Mouse (Mus musculus) G1E (cell line): ENCODE results near the gene Raly. TPM values are rescaled to one million over a fixed set of nuclear protein-coding genes. Genes with fewer than 3 reads are reported as not detected.
"Not testable (repeated sequence)": the region's sequence is repeated elsewhere in the genome, so short reads cannot be mapped to it uniquely, and the experiment has no call there.

ENCODE experiments used
- ATAC-seq: 2 replicates; pipeline ENCODE4 v1.8.0; 2016; ENCODE audit warnings: mild to moderate bottlenecking; ENCODE audit not compliant: insufficient number of reproducible peaks, poor library complexity, low FRiP score, severe bottlenecking; ENCODE audit errors: extremely low read depth
- DNase-seq: peaks from one replicate; pipeline ENCODE4 v3.0.0; 2012; ENCODE audit warnings: low spot score
- H3K27me3 ChIP-seq: 2 replicates; pipeline ENCODE4 v1.6.1; 2012; ENCODE audit warnings: mild to moderate bottlenecking, low read length, inconsistent platforms; ENCODE audit not compliant: insufficient read depth
- H3K36me3 ChIP-seq: replicated peaks from 2 replicates; pipeline ENCODE3; 2012; ENCODE audit warnings: mild to moderate bottlenecking, inconsistent platforms
- H3K4me1 ChIP-seq: 2 replicates; pipeline ENCODE4 v1.6.1; 2012; ENCODE audit warnings: low read depth, low read length, inconsistent platforms, mixed read lengths; ENCODE audit not compliant: insufficient read depth
- H3K4me3 ChIP-seq: 2 replicates; pipeline ENCODE4 v1.5.1; 2012; ENCODE audit warnings: low read depth, mild to moderate bottlenecking, inconsistent platforms, low read length, moderate library complexity, mixed read lengths
- H3K9me3 ChIP-seq: replicated peaks from 2 replicates; pipeline ENCODE4 v1.6.1; 2012; ENCODE audit warnings: inconsistent platforms
- CTCF ChIP-seq: IDR thresholded peaks from 2 replicates; pipeline ENCODE4 v1.5.1; 2012; ENCODE audit warnings: low read depth, low read length, inconsistent platforms, mixed read lengths
- GATA1 ChIP-seq: IDR thresholded peaks from 2 replicates; pipeline ENCODE4 v1.6.1; 2012; ENCODE audit warnings: borderline replicate concordance, low read length, inconsistent platforms, mixed read lengths
- GATA2 ChIP-seq: IDR thresholded peaks from 2 replicates; pipeline ENCODE4 v1.6.1; 2012; ENCODE audit warnings: low read depth, low read length, inconsistent platforms, borderline replicate concordance
- POLR2AphosphoS5 ChIP-seq: IDR thresholded peaks from 2 replicates; pipeline ENCODE4 v1.6.1; 2012; ENCODE audit warnings: low read depth, low read length, inconsistent platforms; ENCODE audit not compliant: insufficient replicate concordance
- TAL1 ChIP-seq: conservative IDR thresholded peaks from 2 replicates; pipeline ENCODE4 v1.6.1; 2012; ENCODE audit warnings: low read depth, low read length, inconsistent platforms, mixed read lengths
- polyA plus RNA-seq: library from polyadenylated mRNA; stranded (reverse); fragments of >175 nt; gene quantifications from 2 replicates; pipeline ENCODE4 v1.2.3, GENCODE M21; 2012
- total RNA-seq, 2 experiments: library from RNA; stranded (forward) in 1 of 2; stranded (reverse) in 1 of 2; fragments of 200-1000 nt in 1 of 2; fragments of >200 nt in 1 of 2; fragmentation: Nextera tagmentation in 1 of 2; gene quantifications; 2 replicates each; pipeline ENCODE4 v1.2.3; 2014 to 2017

Raly gene
- total and polyA plus RNA-seq, 3 experiments = 122 to 597 (median 173) TPM

DNA sequence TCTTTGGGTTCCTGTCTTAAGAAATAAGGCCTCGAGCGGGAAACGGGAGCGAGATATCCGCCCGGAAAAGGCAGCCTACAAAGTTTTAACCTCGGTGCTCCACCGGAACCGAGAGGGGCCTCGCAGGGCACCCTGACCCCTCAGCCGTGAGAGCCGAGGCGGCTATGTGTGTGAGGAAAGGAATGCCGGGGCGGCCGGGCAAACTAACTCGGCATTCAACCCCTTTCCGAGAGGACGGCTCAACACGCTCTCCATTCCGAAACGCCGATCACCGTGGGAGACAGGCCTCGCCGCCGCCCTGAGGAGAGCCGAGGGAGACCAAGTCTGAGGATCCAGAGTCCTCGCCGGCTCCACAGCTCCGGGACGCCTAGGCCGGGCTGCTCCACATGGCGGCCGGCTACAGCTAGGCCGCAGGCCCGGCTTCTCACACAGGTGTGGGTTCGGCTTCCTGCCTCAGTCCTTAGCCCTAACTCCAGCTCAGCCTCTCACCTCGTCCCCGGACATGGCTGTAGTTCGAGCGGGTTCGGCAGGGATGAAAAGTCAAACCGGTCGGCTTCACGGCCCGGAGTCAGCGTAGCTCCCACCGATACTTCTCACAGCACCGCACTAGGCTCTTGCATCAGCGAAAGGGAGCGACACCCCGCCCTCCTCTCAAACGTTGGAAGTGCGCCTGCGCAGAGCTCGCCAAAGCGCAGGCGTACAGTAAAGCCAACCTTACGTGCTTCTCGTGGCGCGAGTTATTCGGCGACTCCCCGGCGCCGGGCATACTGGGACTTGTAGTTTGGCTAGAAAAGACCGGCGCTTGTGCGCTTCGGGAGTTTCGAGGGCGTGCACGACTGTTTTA lies 101.5 kb downstream of the Raly start, which contains the start of gene Eif2s2:
TSS of gene Eif2s2 (minus strand) at position 735 of the 844 bp plus-strand sequence.
- no peak for TF ChIP-seq CTCF
- no peak for TF ChIP-seq TAL1
- TF ChIP-seq GATA2 = no peak
- no peak for TF ChIP-seq GATA1
- no peak for TF ChIP-seq POLR2AphosphoS5
- Histone ChIP-seq H3K36me3 (peaks cover 18% of the 10 kb centered on the region), H3K4me1 (peaks cover 19% of the 10 kb centered on the region), H3K27me3 (peaks cover 6% of the 10 kb centered on the region), H3K9me3 (no peaks in the 10 kb centered on the region), H3K4me3 (peak within 1 kb of the TSS; percentile 94)
- ATAC-seq (peak; percentile 91), DNase-seq (peak; percentile 78)

DNA sequence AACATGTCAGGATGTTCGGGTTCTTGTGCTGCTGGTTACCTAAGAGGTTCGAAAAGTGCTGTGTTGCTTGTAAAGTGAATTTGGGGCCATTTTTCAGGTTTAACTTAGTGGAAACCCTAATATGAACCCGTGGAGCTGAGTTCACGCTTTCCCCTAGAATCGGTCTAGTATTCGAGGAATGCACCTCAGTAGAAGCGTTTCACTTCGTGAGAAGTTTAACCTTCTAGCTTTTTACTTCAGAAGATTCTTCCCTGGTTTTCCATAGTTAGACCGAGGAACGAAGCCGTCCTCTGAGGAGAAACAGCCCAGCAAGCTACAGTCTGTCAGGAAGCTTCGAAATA lies 102.1 kb downstream of the Raly start:
- peaks cover 19% of the 10 kb centered on the region for H3K4me1 ChIP-seq
- no peak for DNase-seq
- peaks cover 13% of the 10 kb centered on the region for H3K36me3 ChIP-seq
- TF ChIP-seq CTCF = no peak
- TF ChIP-seq TAL1 = no peak
- no peak for TF ChIP-seq GATA1
- no peak for TF ChIP-seq POLR2AphosphoS5
- TF ChIP-seq GATA2 = no peak
- no peaks in the 10 kb centered on the region for H3K9me3 ChIP-seq
- peaks cover 11% of the 10 kb centered on the region for H3K27me3 ChIP-seq
- peak overlapping the region; percentile 94 for H3K4me3 ChIP-seq
- ATAC-seq = no peak

DNA sequence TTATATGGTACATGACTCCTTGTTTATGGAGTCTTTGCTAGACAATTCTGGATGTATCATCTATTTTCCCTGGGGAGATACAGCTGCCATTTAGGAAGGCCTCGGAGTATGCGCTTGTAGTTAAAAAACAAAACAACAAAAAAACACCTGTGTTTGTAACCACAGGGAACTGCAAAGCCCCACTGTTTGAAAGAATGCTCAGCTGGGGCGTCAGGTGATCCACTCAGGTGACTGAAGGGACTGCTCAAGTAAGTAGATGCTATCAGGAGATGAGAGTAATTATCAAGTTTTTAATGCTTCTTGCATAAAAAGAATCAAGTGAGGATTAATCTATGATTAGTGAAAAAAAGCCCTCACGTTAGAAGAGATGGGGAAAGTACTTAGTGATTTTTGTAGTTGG lies 102.7 kb downstream of the Raly start:
- no peak for ATAC-seq
- no peaks in the 10 kb centered on the region for H3K9me3 ChIP-seq
- H3K36me3 ChIP-seq = peaks cover 10% of the 10 kb centered on the region
- TF ChIP-seq POLR2AphosphoS5 (no peak), GATA2 (no peak), CTCF (no peak), GATA1 (no peak), TAL1 (no peak)
- peaks cover 19% of the 10 kb centered on the region for H3K4me1 ChIP-seq
- H3K27me3 ChIP-seq = peaks cover 13% of the 10 kb centered on the region
- H3K4me3 ChIP-seq = no peak overlapping the region
- DNase-seq = no peak

GRCm38 (mm10) chr2:154899004-154899403 lies 108.1 kb downstream of the Raly start:
- not testable (repeated sequence) for DNase-seq, H3K4me1 ChIP-seq, ATAC-seq, H3K9me3 ChIP-seq, H3K4me3 ChIP-seq, H3K36me3 ChIP-seq
- peaks cover 19% of the 10 kb centered on the region for H3K27me3 ChIP-seq

GRCm38 (mm10) chr2:154899412-154899811 lies 108.5 kb downstream of the Raly start:
- DNase-seq, ATAC-seq, H3K9me3 ChIP-seq, H3K36me3 ChIP-seq, H3K4me3 ChIP-seq, H3K4me1 ChIP-seq: not testable (repeated sequence)
- peaks cover 19% of the 10 kb centered on the region for H3K27me3 ChIP-seq

DNA sequence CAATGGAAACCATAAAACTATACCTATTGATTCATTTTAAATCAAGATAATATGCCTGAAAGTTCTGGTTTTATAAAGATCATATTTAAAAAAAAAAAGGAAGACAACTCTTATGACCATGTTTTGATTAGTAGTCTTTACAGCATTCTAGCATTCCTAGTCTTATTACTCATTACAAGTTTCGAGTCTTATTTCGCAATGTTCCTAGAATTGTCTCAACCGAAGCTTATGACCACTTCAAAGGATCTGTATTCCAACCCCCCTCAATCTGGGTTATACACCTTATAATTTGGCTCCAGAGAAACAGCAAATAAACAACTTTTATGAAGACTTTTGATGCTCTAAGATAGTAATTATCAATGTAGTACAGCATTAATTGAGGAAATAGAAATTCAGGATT lies 111.2 kb downstream of the Raly start:
- no peaks in the 10 kb centered on the region for H3K4me1 ChIP-seq
- TF ChIP-seq TAL1 (no peak), POLR2AphosphoS5 (no peak), GATA2 (no peak), CTCF (no peak), GATA1 (no peak)
- DNase-seq (no peak), ATAC-seq (no peak)
- H3K4me3 ChIP-seq = no peak overlapping the region
- H3K9me3 ChIP-seq = no peaks in the 10 kb centered on the region
- H3K27me3 ChIP-seq = peaks cover 27% of the 10 kb centered on the region
- H3K36me3 ChIP-seq = no peaks in the 10 kb centered on the region

- peaks cover 18% of the 10 kb centered on the region for H3K27me3 ChIP-seq
- no peaks in the 10 kb centered on the region for H3K9me3 ChIP-seq
- TF ChIP-seq GATA2 (no peak), TAL1 (no peak), CTCF (no peak), POLR2AphosphoS5 (no peak), GATA1 (no peak)
- H3K4me3 ChIP-seq = no peak overlapping the region
- H3K36me3 ChIP-seq = no peaks in the 10 kb centered on the region
- no peaks in the 10 kb centered on the region for H3K4me1 ChIP-seq
- DNase-seq (no peak), ATAC-seq (no peak)
Observed at GRCm38 (mm10) chr2:154905796-154906195, 114.9 kb downstream of the Raly start.

- not testable (repeated sequence) for ATAC-seq, H3K4me1 ChIP-seq, H3K4me3 ChIP-seq, H3K36me3 ChIP-seq, H3K9me3 ChIP-seq, DNase-seq
- H3K27me3 ChIP-seq = peaks cover 11% of the 10 kb centered on the region
Observed at GRCm38 (mm10) chr2:154908223-154908622, 117.3 kb downstream of the Raly start.
